Mouse (Mus musculus): ENCODE data around the gene Sec24c.

Sec24c gene

GRCm38 (mm10) chr14:20659687-20660086 lies 14.4 kb upstream of the Sec24c start:
- no peak for DNase-seq (ENCODE audit: low read depth, low spot score)

- peak; percentile 99 for DNase-seq (ENCODE audit: low read depth, low spot score)
Measured at GRCm38 (mm10) chr14:20660827-20661660, 13.1 kb upstream of the Sec24c start.

- peak; percentile 38 for DNase-seq (ENCODE audit: low read depth, low spot score)
Measured at GRCm38 (mm10) chr14:20661661-20662331, 12.3 kb upstream of the Sec24c start.

GRCm38 (mm10) chr14:20662740-20663139 lies 11.4 kb upstream of the Sec24c start:
- no peak for DNase-seq (ENCODE audit: low read depth, low spot score)

- DNase-seq (ENCODE audit: low read depth, low spot score): no peak
Measured at GRCm38 (mm10) chr14:20663601-20664000, 10.5 kb upstream of the Sec24c start.

GRCm38 (mm10) chr14:20664436-20664835 lies 9.7 kb upstream of the Sec24c start:
- DNase-seq (ENCODE audit: low read depth, low spot score): no peak

GRCm38 (mm10) chr14:20667469-20667868 lies 6.6 kb upstream of the Sec24c start:
- no peak for DNase-seq (ENCODE audit: low read depth, low spot score)

- DNase-seq (ENCODE audit: low read depth, low spot score): no peak
Measured at GRCm38 (mm10) chr14:20668154-20668810, 5.8 kb upstream of the Sec24c start, which contains the start of gene Synpo2l. Synpo2l (minus strand) TSS chr14:20668354.

- peak; percentile 24 for DNase-seq (ENCODE audit: low read depth, low spot score)
Measured at GRCm38 (mm10) chr14:20672990-20673389, 1.1 kb upstream of the Sec24c start.

- no peak for DNase-seq (ENCODE audit: low read depth, low spot score)
Measured at GRCm38 (mm10) chr14:20673735-20674063, 409 bp upstream of the Sec24c start.

GRCm38 (mm10) chr14:20677906-20678305 lies 3.8 kb downstream of the Sec24c start:
- no peak for DNase-seq (ENCODE audit: low read depth, low spot score)

GRCm38 (mm10) chr14:20681742-20682141 lies 7.6 kb downstream of the Sec24c start:
- DNase-seq (ENCODE audit: low read depth, low spot score): no peak

- no peak for DNase-seq (ENCODE audit: low read depth, low spot score)
Measured at GRCm38 (mm10) chr14:20682498-20682897, 8.4 kb downstream of the Sec24c start.

- peak; percentile 88 for DNase-seq (ENCODE audit: low read depth, low spot score)
Measured at GRCm38 (mm10) chr14:20686576-20686975, 12.5 kb downstream of the Sec24c start.

GRCm38 (mm10) chr14:20689009-20689408 lies 14.9 kb downstream of the Sec24c start:
- no peak for DNase-seq (ENCODE audit: low read depth, low spot score)

GRCm38 (mm10) chr14:20691772-20692171 lies 17.7 kb downstream of the Sec24c start:
- DNase-seq (ENCODE audit: low read depth, low spot score): no peak

- no peak for DNase-seq (ENCODE audit: low read depth, low spot score)
Measured at GRCm38 (mm10) chr14:20693589-20694101, 19.5 kb downstream of the Sec24c start.

- peak; percentile 50 for DNase-seq (ENCODE audit: low read depth, low spot score)
Measured at GRCm38 (mm10) chr14:20694185-20694883, 20.2 kb downstream of the Sec24c start.

GRCm38 (mm10) chr14:20694884-20695760 lies 21.0 kb downstream of the Sec24c start, which contains the start of gene Fut11:
Fut11 (plus strand) TSS chr14:20694968.
- peak; percentile 94 for DNase-seq (ENCODE audit: low read depth, low spot score)

- DNase-seq (ENCODE audit: low read depth, low spot score): no peak
Measured at GRCm38 (mm10) chr14:20695761-20696520, 21.8 kb downstream of the Sec24c start.
